Mouse (Mus musculus) 3134 (cell line): ENCODE results near the gene Zdhhc9.
"Not testable (repeated sequence)": the region's sequence is repeated elsewhere in the genome, so short reads cannot be mapped to it uniquely, and the experiment has no call there.

Experiments used
- DNase-seq: peaks from one replicate; pipeline ENCODE4 v3.0.0-alpha.2; 2011; ENCODE audit warnings: low spot score; ENCODE audit not compliant: insufficient read length; ENCODE audit errors: extremely low read depth

The Zdhhc9 gene

GRCm38 (mm10) chrX:48208519-48209185 lies at the start of gene Zdhhc9:
Zdhhc9 (minus strand) TSS chrX:48208878.
- peak; percentile 85 for DNase-seq

GRCm38 (mm10) chrX:48257011-48257410 lies 48.3 kb upstream of the Zdhhc9 start:
- DNase-seq = no peak

GRCm38 (mm10) chrX:48256468-48257007 lies 47.9 kb upstream of the Zdhhc9 start, which contains the start of gene Utp14a:
Utp14a (plus strand) TSS chrX:48256862.
- peak; percentile 93 for DNase-seq

- DNase-seq = peak; percentile 35
Measured at GRCm38 (mm10) chrX:48255830-48256428, 47.3 kb upstream of the Zdhhc9 start.

GRCm38 (mm10) chrX:48234417-48234816 lies 25.7 kb upstream of the Zdhhc9 start:
- peak; percentile 59 for DNase-seq

GRCm38 (mm10) chrX:48226225-48226624 lies 17.5 kb upstream of the Zdhhc9 start:
- no peak for DNase-seq

GRCm38 (mm10) chrX:48222706-48223105 lies 14.0 kb upstream of the Zdhhc9 start:
- DNase-seq = no peak

GRCm38 (mm10) chrX:48219468-48219867 lies 10.8 kb upstream of the Zdhhc9 start:
- DNase-seq = no peak

GRCm38 (mm10) chrX:48209746-48210145 lies 1.1 kb upstream of the Zdhhc9 start:
- not testable (repeated sequence) for DNase-seq

- DNase-seq = peak; percentile 9
Measured at GRCm38 (mm10) chrX:48207761-48208487, 754 bp downstream of the Zdhhc9 start.

GRCm38 (mm10) chrX:48204469-48204868 lies 4.2 kb downstream of the Zdhhc9 start:
- no peak for DNase-seq

GRCm38 (mm10) chrX:48203763-48204162 lies 4.9 kb downstream of the Zdhhc9 start:
- no peak for DNase-seq

- no peak for DNase-seq
Measured at GRCm38 (mm10) chrX:48202995-48203394, 5.7 kb downstream of the Zdhhc9 start.

- DNase-seq = no peak
Measured at GRCm38 (mm10) chrX:48202436-48202835, 6.2 kb downstream of the Zdhhc9 start.

- DNase-seq = no peak
Measured at GRCm38 (mm10) chrX:48201973-48202372, 6.7 kb downstream of the Zdhhc9 start.

GRCm38 (mm10) chrX:48200699-48201098 lies 8.0 kb downstream of the Zdhhc9 start:
- no peak for DNase-seq

GRCm38 (mm10) chrX:48199026-48199425 lies 9.7 kb downstream of the Zdhhc9 start:
- DNase-seq = no peak

- DNase-seq = no peak
Measured at GRCm38 (mm10) chrX:48197856-48198255, 10.8 kb downstream of the Zdhhc9 start.

- no peak for DNase-seq
Measured at GRCm38 (mm10) chrX:48193235-48194152, 15.2 kb downstream of the Zdhhc9 start.

- no peak for DNase-seq
Measured at GRCm38 (mm10) chrX:48191261-48191660, 17.4 kb downstream of the Zdhhc9 start.
